Mouse (Mus musculus) hindbrain, embryonic 10.5 days (tissue): ENCODE measurements around the gene Gpr107. TPM values are rescaled to one million over a fixed set of nuclear protein-coding genes. Genes with fewer than 3 reads are reported as not detected.

Experiments
- polyA plus RNA-seq: library from polyadenylated mRNA; unstranded; fragments of >200 nt; fragmentation: Nextera tagmentation; extraction: Ambion mirVana; gene quantifications from 2 replicates; pipeline ENCODE4 v1.2.1, GENCODE M21; 2016

Gpr107 gene
- polyA plus RNA-seq, 1 experiment from 2014 or later = 35.1 TPM

Other genes with a start within 250 kb of the Gpr107 start
- gene Ptges, start 222.5 kb upstream of the Gpr107 start, polyA plus RNA-seq = 10.8 and 13.3 TPM in 2 replicates
- 19.1 and 23.8 TPM in 2 replicates for gene Tor1b, start 199.4 kb upstream of the Gpr107 start, polyA plus RNA-seq
- gene Tor1a, start 184.4 kb upstream of the Gpr107 start, polyA plus RNA-seq = 82.4 and 84.1 TPM in 2 replicates
- gene BC005624, start 170.1 kb upstream of the Gpr107 start, polyA plus RNA-seq = 61.1 and 73.3 TPM in 2 replicates
- 19.3 and 25.9 TPM in 2 replicates for gene Usp20, start 170.0 kb upstream of the Gpr107 start, polyA plus RNA-seq
- gene Fnbp1, start 10.3 kb upstream of the Gpr107 start, polyA plus RNA-seq = 14.7 and 16.0 TPM in 2 replicates
- gene Ncs1, start 93.5 kb downstream of the Gpr107 start, polyA plus RNA-seq = 49.7 and 65.9 TPM in 2 replicates
- 0.21 TPM in 1 of 2 replicates, not detected in the other for gene Hmcn2, start 162.1 kb downstream of the Gpr107 start, polyA plus RNA-seq